Mouse (Mus musculus): ENCODE measurements around the gene Piwil1. TPM values are rescaled to one million over a fixed set of nuclear protein-coding genes. Genes with fewer than 3 reads are reported as not detected.

The Piwil1 gene
- polyA plus RNA-seq, 1 experiment from 2014 or later = not detected

DNA sequence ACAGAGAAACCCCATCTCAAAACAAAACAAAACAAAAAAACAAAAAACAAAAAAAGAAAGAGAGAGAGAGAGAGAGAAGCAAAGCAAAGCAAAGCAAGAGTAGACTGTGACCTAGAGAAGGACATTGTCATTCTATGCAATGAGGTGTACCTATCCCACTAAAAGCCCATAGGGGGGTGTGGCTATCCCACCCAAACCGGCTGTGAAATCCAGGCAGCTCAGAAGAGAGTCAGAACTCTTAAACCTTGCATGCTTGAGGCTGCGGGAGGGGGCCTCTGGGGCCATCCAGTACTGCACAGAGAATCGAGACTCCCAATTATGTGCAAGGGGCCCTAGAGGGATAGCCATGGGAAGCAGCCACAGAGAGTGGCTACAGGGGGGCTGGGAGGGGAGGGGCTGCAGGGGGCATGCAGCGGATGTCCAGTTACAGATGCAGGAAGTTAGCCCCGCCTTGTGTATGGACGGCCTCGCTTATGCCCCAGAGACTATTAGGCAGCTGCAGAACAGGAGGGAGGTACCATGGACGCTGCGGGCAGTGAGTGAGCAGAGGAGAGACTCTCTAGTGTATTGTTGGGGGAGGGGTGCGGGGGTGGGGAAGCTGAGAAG is 66.8 kb downstream of the Piwil1 start:
- H3K27me3 ChIP-seq (ENCODE audit: insufficient read depth, poor library complexity, severe bottlenecking) = no peaks in the 10 kb centered on the region
- DNase-seq (ENCODE audit: low spot score) = peak; percentile 48
- H3K4me1 ChIP-seq (replicated peaks) = peaks cover 16% of the 10 kb centered on the region
- WGBS = 14% methylated on average over 10 of the region's 10 CpGs
- H3K4me3 ChIP-seq = peak overlapping the region; percentile 35
- H3K27ac ChIP-seq = peak overlapping the region; percentile 63
- H3K9me3 ChIP-seq = no peaks in the 10 kb centered on the region
- H3K36me3 ChIP-seq = no peaks in the 10 kb centered on the region

DNA sequence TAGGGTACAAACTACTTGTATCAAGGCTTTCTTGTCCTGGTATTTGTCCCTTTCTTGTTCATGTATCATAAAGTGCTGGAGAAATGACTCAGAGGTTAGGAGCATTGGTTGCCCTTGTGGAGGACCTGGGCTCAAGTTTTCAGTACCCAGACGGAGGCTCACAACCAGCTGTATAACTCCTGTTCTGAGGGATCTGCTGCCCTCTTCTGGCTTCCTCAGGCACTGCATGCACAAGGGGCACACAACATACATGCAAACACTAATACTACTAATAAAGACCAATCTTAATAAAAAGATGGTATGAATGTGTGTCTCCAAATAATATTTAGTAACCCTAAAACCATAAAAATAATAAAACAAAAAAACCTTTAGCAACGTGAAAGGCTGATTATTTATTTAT is 74.1 kb downstream of the Piwil1 start:
- 64% methylated on average over 2 of the region's 2 CpGs for WGBS
- Histone ChIP-seq H3K4me3 (no peak overlapping the region), H3K27me3 (ENCODE audit: insufficient read depth, poor library complexity, severe bottlenecking) (no peaks in the 10 kb centered on the region), H3K9me3 (no peaks in the 10 kb centered on the region), H3K36me3 (no peaks in the 10 kb centered on the region), H3K27ac (no peak overlapping the region), H3K4me1 (replicated peaks) (no peaks in the 10 kb centered on the region)
- DNase-seq (ENCODE audit: low spot score) = no peak

DNA sequence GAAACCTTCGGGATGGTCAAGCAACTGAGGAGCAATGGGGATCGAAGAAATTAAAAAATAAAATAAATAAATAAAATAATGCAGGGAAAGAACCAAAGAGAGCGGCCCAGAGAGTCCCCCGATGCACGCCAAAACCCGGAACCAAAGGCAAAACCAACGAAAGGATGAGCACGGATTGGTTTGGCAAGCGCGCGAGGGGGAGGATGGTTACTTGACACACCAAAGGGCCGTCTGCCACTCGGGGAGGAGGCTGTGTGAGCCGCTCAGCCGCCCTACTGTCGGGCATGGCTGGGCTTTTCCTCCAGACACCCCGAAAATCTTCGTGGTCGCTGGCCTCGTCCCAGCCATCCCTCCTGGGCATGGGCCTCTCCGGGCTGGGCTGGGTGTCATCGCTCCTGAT is 79.3 kb downstream of the Piwil1 start:
- DNase-seq (ENCODE audit: low spot score) = no peak
- Histone ChIP-seq H3K36me3 (no peaks in the 10 kb centered on the region), H3K4me3 (no peak overlapping the region), H3K4me1 (replicated peaks) (peaks cover 18% of the 10 kb centered on the region), H3K27ac (no peak overlapping the region), H3K9me3 (no peaks in the 10 kb centered on the region), H3K27me3 (ENCODE audit: insufficient read depth, poor library complexity, severe bottlenecking) (no peaks in the 10 kb centered on the region)
- WGBS = 67% methylated on average over 22 of the region's 22 CpGs

DNA sequence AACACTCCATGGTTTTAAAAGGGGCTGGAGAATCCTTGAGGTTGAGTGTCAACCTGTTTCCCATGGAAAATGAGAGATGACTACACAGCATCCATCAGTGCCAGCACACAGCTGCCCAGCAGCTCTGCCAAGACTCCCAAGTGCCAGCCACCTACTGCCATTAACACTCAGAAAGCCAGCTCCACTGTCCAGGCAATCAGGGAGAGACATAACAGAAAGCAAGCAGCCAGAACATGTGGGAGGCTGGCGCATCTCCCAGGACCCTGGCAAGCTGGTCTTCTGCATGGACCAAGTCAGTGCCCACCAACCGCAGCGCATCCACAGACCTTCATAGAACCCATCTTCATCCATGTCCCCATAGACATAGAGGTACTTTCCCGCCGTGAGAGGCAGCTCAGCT is 98.3 kb downstream of the Piwil1 start:
- no peak for DNase-seq (ENCODE audit: low spot score)
- 0 out of 2 replicates have a peak, but pooled peaks cover 1% of the 10 kb centered on the region for H3K9me3 ChIP-seq
- H3K27ac ChIP-seq = no peak overlapping the region
- no peaks in the 10 kb centered on the region for H3K36me3 ChIP-seq
- no peaks in the 10 kb centered on the region for H3K27me3 ChIP-seq (ENCODE audit: insufficient read depth, poor library complexity, severe bottlenecking)
- no peak overlapping the region for H3K4me3 ChIP-seq
- 92% methylated on average over 5 of the region's 5 CpGs for WGBS
- H3K4me1 ChIP-seq (replicated peaks) = no peaks in the 10 kb centered on the region

Other genes starting within 250 kb of the Piwil1 start
- gene Fzd10, start 101.7 kb upstream of the Piwil1 start, polyA plus RNA-seq (2016; fragmentation: Nextera tagmentation; extraction: Ambion mirVana) = 16.0 and 22.3 TPM in 2 replicates

All from hindbrain, embryonic 10.5 days (tissue).